In the genomic region with DNA sequence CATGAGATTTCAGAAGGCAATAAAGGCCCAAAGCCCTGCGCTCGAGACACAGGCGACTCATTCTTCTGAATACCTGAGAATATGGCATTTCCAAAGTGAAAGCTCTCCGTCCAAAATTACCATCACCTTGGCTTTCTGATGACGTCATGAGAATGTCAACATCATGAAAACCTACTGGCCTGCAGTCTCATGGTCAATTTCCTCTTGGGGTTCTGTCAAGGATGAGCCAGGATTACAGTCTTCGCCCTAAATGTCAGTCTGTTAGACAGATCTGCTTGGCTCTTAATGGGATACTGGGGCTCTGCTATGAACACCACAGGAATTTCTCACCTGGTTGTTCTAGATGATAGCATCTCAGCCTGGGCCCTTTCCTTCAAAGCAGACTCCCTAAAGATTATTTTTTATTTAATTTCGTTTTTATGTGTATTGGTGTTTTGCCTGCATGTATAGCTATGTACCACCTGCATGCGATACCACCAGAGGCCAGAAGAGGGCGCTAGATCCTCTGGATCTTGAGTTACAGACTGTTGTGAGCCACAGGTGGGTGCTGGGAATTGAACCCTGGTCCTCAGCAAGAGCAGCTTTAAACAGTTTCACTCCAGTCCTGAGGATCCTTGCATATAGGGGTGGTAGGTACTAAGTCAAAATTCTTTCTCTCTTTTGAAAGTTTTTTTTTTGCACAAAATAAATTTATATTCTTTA, we compare ENCODE assay signal across 10 mouse cellular contexts. TPM values are rescaled to one million over a fixed set of nuclear protein-coding genes. Genes with fewer than 3 reads are reported as not detected.
DNase-seq lines count a peak whose midpoint lies in the region; ATAC-seq and TF ChIP-seq lines count a peak whose summit lies in the region.
"Had no signal": no experiment of that assay in that cellular context is flagged by ENCODE, and none has a peak within 500 bp of the region (broad histone marks: within the 10 kb centered on the region; RNA-seq: fewer than 3 reads in every experiment).

No protein-coding gene starts in this region.

- H3K79me2 ChIP-seq in macrophage (ENCODE audit: inconsistent target): peaks cover 98% of the 10 kb centered on the region

- H3K9me3 ChIP-seq in liver, embryonic 13.5 days (replicated peaks): peaks cover 4% of the 10 kb centered on the region; the same call in 1 of the 2 replicates
- H3K9me3 ChIP-seq in liver, embryonic 11.5 days (ENCODE audit: control insufficient read depth, low read length): peaks cover 2% of the 10 kb centered on the region; the same call in 1 of the 2 replicates
- peaks cover 4% of the 10 kb centered on the region; the same call in 1 of the 2 replicates for H3K9me3 ChIP-seq in ES-Bruce4 (replicated peaks; ENCODE audit: control insufficient read depth, insufficient read depth, low read length, poor library complexity, severe bottlenecking)

- DNase-seq in cerebellum, postnatal 10 days: peak; percentile 51 to 65
- no peak for DNase-seq in cerebellum, adult 18-20 months
- no peak for DNase-seq in liver, embryonic 13.5 days
- DNase-seq in liver, embryonic 11.5 days (ENCODE audit: low spot score): no peak
- DNase-seq in ovary, adult 18-20 months (ENCODE audit: low spot score): no peak
- DNase-seq in Muller cell, postnatal 12 days (ENCODE audit: inconsistent ontology term): no peak
- DNase-seq: gastrocnemius, postnatal 14 days; heart, postnatal 36 days had no signal

- 0 out of 2 replicates have a peak overlapping the region, but pooled peaks have one; percentile 16 for H3K27ac ChIP-seq in liver, embryonic 13.5 days
- no peak overlapping the region for H3K27ac ChIP-seq in liver, embryonic 11.5 days (ENCODE audit: low read depth, low read length)
- no peak overlapping the region for H3K27ac ChIP-seq in ES-Bruce4 (ENCODE audit: insufficient read depth, low read length)
- peak overlapping the region; percentile 49; the same call in 1 of the 2 replicates for H3K27ac ChIP-seq in macrophage

- no peak overlapping the region for H3K4me3 ChIP-seq in liver, embryonic 13.5 days (replicated peaks)
- H3K4me3 ChIP-seq in liver, embryonic 11.5 days (ENCODE audit: low read depth, low read length): no peak overlapping the region
- no peak overlapping the region for H3K4me3 ChIP-seq in ES-Bruce4 (ENCODE audit: low read depth, low read length)
- no peak overlapping the region for H3K4me3 ChIP-seq in macrophage (ENCODE audit: inconsistent target)

- no peak overlapping the region for H3K4me2 ChIP-seq in liver, embryonic 13.5 days
- no peak overlapping the region for H3K4me2 ChIP-seq in liver, embryonic 11.5 days

- H3K4me1 ChIP-seq in liver, embryonic 13.5 days (replicated peaks): peaks cover 28% of the 10 kb centered on the region
- peaks cover 12% of the 10 kb centered on the region for H3K4me1 ChIP-seq in liver, embryonic 11.5 days (replicated peaks; ENCODE audit: control insufficient read depth, insufficient read depth, low read length)
- H3K4me1 ChIP-seq in ES-Bruce4 (ENCODE audit: control insufficient read depth, insufficient read depth, low read length): no peaks in the 10 kb centered on the region

- peak; percentile 38 for TF ChIP-seq CTCF in ES-Bruce4 (IDR thresholded peaks at IDR 0.05; ENCODE audit: low read depth, low read length)

- H3K9ac ChIP-seq in liver, embryonic 13.5 days: no peak overlapping the region
- H3K9ac ChIP-seq in liver, embryonic 11.5 days (ENCODE audit: low read depth, low read length): no peak overlapping the region
- H3K9ac ChIP-seq in ES-Bruce4 (ENCODE audit: low read depth, poor library complexity, severe bottlenecking): no peak overlapping the region

- H3K36me3 ChIP-seq in liver, embryonic 13.5 days: peaks cover 4% of the 10 kb centered on the region; the same call in 1 of the 2 replicates
- H3K36me3 ChIP-seq in liver, embryonic 11.5 days (ENCODE audit: control insufficient read depth, insufficient read depth, low read length): peaks cover 2% of the 10 kb centered on the region; the same call in 1 of the 2 replicates
- no peaks in the 10 kb centered on the region for H3K36me3 ChIP-seq in ES-Bruce4 (ENCODE audit: control insufficient read depth, insufficient read depth, low read length, poor library complexity, severe bottlenecking)
- H3K36me3 ChIP-seq in macrophage (ENCODE audit: inconsistent target): peaks cover 21% of the 10 kb centered on the region

- TF ChIP-seq POLR2A in ES-Bruce4 (IDR thresholded peaks at IDR 0.05; ENCODE audit: insufficient read depth, low read length): no peak

- TF ChIP-seq EP300 in ES-Bruce4 (IDR thresholded peaks at IDR 0.05; ENCODE audit: insufficient read depth, low read depth, low read length): no peak

- 69% methylated on average over 9 of the region's 9 CpGs for WGBS in liver, embryonic 13.5 days (ENCODE audit: insufficient replicate concordance)
- 81% methylated on average over 9 of the region's 9 CpGs for WGBS in liver, embryonic 11.5 days
- 93% methylated on average over 9 of the region's 9 CpGs for WGBS in macrophage (ENCODE audit: missing documents)

- no peak for ATAC-seq in liver, embryonic 13.5 days (ENCODE audit: low read depth)
- no peak for ATAC-seq in liver, embryonic 11.5 days (replicated peaks; ENCODE audit: low FRiP score)

- no peaks in the 10 kb centered on the region for H3K27me3 ChIP-seq in liver, embryonic 13.5 days
- no peaks in the 10 kb centered on the region for H3K27me3 ChIP-seq in liver, embryonic 11.5 days (replicated peaks; ENCODE audit: control insufficient read depth, insufficient read depth, low read length)
- no peaks in the 10 kb centered on the region for H3K27me3 ChIP-seq in ES-Bruce4 (ENCODE audit: control insufficient read depth, insufficient read depth, low read length, poor library complexity, severe bottlenecking)

RNA-seq across cellular contexts. Expression of a gene that starts 19.3 kb away (rescaled TPM):
- polyA plus RNA-seq in liver, embryonic 13.5 days (2015; fragmentation: Nextera tagmentation; extraction: Ambion mirVana): 1.2 and 1.3 TPM in 2 replicates
- polyA plus RNA-seq in liver, embryonic 11.5 days (2014; fragmentation: Nextera tagmentation; extraction: Ambion mirVana): 3.9 and 4.1 TPM in 2 replicates
- polyA plus RNA-seq in ES-Bruce4 (2011; ENCODE audit: insufficient read depth, insufficient read length, low read depth, missing spikeins) (7.1 and 9.0 TPM in 2 replicates), macrophage (2018) (82.3 to 124 TPM (median 103 TPM) in 3 replicates)
- total RNA-seq in macrophage (2018; cell fraction: chromatin; rRNA removed): 100 to 1,000 TPM in 17 of 26 experiments, 10 to 100 TPM in 9; 23.6 to 264 (median 114) TPM
- 100 to 1,000 TPM in 12 of 26 experiments, 10 to 100 TPM in 14; 38.4 to 182 (median 88.7) TPM for total RNA-seq in macrophage (2018; cell fraction: cytosol; rRNA removed)
- total RNA-seq in macrophage (2018; cell fraction: nucleus; rRNA removed): 100 to 1,000 TPM in 21 of 26 experiments, 10 to 100 TPM in 5; 58.9 to 299 (median 132) TPM

Comparison
In these comparisons a context has a peak if more than half of its experiments do, and no peak if none do; other contexts are left out.
1. DNase-seq: peak in cerebellum, postnatal 10 days (2 of 2); none in cerebellum, adult 18-20 months (0 of 2), liver, embryonic 13.5 days (single experiment), liver, embryonic 11.5 days (single experiment), ovary, adult 18-20 months (single experiment) and Muller cell, postnatal 12 days (single experiment).
2. H3K27ac ChIP-seq: peak in liver, embryonic 13.5 days (single experiment) and macrophage (single experiment); none in liver, embryonic 11.5 days (single experiment) and ES-Bruce4 (single experiment).